Mouse (Mus musculus) myocyte (in vitro differentiated cells): ENCODE data around the gene Gm3618. TPM values are rescaled to one million over a fixed set of nuclear protein-coding genes. Genes with fewer than 3 reads are reported as not detected.
"Not testable (repeated sequence)": the region's sequence is repeated elsewhere in the genome, so short reads cannot be mapped to it uniquely, and the experiment has no call there.

Source experiments
- H3K27me3 ChIP-seq: one replicate; pipeline ENCODE4 v1.6.1; 2011; ENCODE audit not compliant: control insufficient read depth, insufficient read depth, insufficient read length
- H3K36me3 ChIP-seq: one replicate; pipeline ENCODE4 v1.6.1; 2011; ENCODE audit not compliant: control insufficient read depth, insufficient read depth
- H3K4me2 ChIP-seq: one replicate; pipeline ENCODE4 v1.6.1; 2011; ENCODE audit warnings: low read depth, control low read depth
- H3K4me3 ChIP-seq: one replicate; pipeline ENCODE4 v1.5.1; 2011; ENCODE audit warnings: mild to moderate bottlenecking, control low read depth, moderate library complexity
- H3K79me2 ChIP-seq: one replicate; pipeline ENCODE4 v1.6.1; 2011; ENCODE audit not compliant: control insufficient read depth, insufficient read depth
- H3ac ChIP-seq: one replicate; pipeline ENCODE4 v1.6.1; 2011; ENCODE audit not compliant: control insufficient read depth, insufficient read length
- polyA plus RNA-seq: library from polyadenylated mRNA; unstranded; fragments of >200 nt; fragmentation: generic; extraction: Trizol; gene quantifications from one replicate; pipeline ENCODE4 v1.2.1, GENCODE M21; 2012; ENCODE audit warnings: missing spikeins

The Gm3618 gene
- polyA plus RNA-seq = not detected

GRCm38 (mm10) chr14:6343578-6343977, at the start of gene Gm3618:
TSS of gene Gm3618 (minus strand) at chr14:6343678.
- not testable (repeated sequence) for H3K4me3 ChIP-seq, H3K79me2 ChIP-seq, H3K4me2 ChIP-seq, H3ac ChIP-seq, H3K27me3 ChIP-seq, H3K36me3 ChIP-seq

GRCm38 (mm10) chr14:6390219-6390618, 46.7 kb upstream of the Gm3618 start, which contains the start of gene Gm16440:
TSS of gene Gm16440 (minus strand) at chr14:6390319.
- H3K36me3 ChIP-seq, H3K79me2 ChIP-seq, H3K27me3 ChIP-seq, H3K4me3 ChIP-seq, H3K4me2 ChIP-seq, H3ac ChIP-seq: not testable (repeated sequence)

- not testable (repeated sequence) for H3K4me2 ChIP-seq, H3K4me3 ChIP-seq, H3K79me2 ChIP-seq, H3K27me3 ChIP-seq, H3K36me3 ChIP-seq, H3ac ChIP-seq
Observed at GRCm38 (mm10) chr14:6304743-6305142, 38.7 kb downstream of the Gm3618 start, which contains the start of gene Gm21103. TSS of gene Gm21103 (minus strand) at chr14:6304843.

- H3K79me2 ChIP-seq, H3K36me3 ChIP-seq, H3K27me3 ChIP-seq, H3K4me2 ChIP-seq, H3ac ChIP-seq, H3K4me3 ChIP-seq: not testable (repeated sequence)
Observed at GRCm38 (mm10) chr14:6286931-6287715, 56.4 kb downstream of the Gm3618 start, which contains the start of gene Gm3411. TSS of gene Gm3411 (minus strand) at chr14:6287250.

Other genes starting within 250 kb of the Gm3618 start
- not detected for gene Gm8206, start 249.7 kb downstream of the Gm3618 start, polyA plus RNA-seq
- gene Gm3468, start 235.0 kb downstream of the Gm3618 start, polyA plus RNA-seq = not detected
- not detected for gene Gm3476, start 217.9 kb downstream of the Gm3618 start, polyA plus RNA-seq
- gene Gm21560, start 124.4 kb downstream of the Gm3618 start, polyA plus RNA-seq = not detected
- not detected for gene Gm3411, start 56.4 kb downstream of the Gm3618 start, polyA plus RNA-seq
- not detected for gene Gm21103, start 38.8 kb downstream of the Gm3618 start, polyA plus RNA-seq
- gene Gm16440, start 46.6 kb upstream of the Gm3618 start, polyA plus RNA-seq = not detected
- gene Gm3591, start 68.8 kb upstream of the Gm3618 start, polyA plus RNA-seq = not detected
- not detected for gene Gm3594, start 100.9 kb upstream of the Gm3618 start, polyA plus RNA-seq
- gene Gm8356, start 193.6 kb upstream of the Gm3618 start, polyA plus RNA-seq = not detected
- gene Gm3629, start 246.9 kb upstream of the Gm3618 start, polyA plus RNA-seq = not detected